Mouse (Mus musculus) cerebral cortex, adult 2 months (tissue): ENCODE data around the gene Fam222b.

Source experiments
- WGBS: fragments of 180-500 bp; shearing (Covaris S2); methylation state at CpG from one replicate; pipeline ENCODE4 v1.1.7; 2018; 5-methylcytosine and 5-hydroxymethylcytosine counted together

The Fam222b gene

GRCm38 (mm10) chr11:78138023-78138422 is 43.6 kb downstream of the Fam222b start:
- 89% methylated on average over 3 of the region's 3 CpGs for WGBS

DNA sequence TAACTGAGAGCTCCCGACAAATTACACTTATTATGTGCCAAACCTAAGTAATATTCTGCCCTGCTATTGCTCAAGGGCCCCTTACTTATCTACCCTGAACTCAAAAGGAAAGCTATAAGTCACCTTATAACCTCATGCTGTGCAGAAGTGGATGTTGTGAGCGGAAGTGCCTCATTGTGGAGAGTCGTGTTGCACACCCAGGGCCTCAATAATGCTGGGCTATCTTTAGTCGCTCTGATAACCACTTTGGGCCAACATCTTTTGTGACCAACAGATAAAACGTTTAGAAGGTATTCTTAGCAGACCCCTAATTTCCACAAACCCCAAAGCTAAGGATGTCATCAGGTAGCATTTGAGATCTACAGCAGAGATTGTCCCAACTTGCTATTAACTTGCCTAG is 46.2 kb downstream of the Fam222b start:
- WGBS, result 82% methylated on average over 5 of the region's 5 CpGs

DNA sequence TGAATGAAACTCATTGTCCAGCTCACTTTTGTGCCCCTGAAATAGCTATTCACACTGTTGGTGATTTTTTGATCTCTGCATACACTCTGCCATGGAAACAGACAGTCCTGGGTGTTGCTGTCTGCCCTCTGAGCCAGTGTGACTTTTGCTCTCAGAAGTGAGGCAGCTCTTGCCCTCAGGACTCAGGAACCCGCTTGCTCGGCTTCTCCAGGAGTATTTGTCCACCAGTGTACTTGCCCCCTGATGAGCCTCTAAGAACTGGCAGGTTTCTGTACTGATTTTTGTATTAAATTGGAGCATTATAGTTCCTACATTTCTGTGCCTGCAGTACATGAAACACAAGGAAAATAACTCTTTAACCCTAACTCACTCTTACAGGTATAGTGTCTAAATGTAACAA is 49.1 kb downstream of the Fam222b start:
- 79% methylated on average over 2 of the region's 2 CpGs for WGBS

DNA sequence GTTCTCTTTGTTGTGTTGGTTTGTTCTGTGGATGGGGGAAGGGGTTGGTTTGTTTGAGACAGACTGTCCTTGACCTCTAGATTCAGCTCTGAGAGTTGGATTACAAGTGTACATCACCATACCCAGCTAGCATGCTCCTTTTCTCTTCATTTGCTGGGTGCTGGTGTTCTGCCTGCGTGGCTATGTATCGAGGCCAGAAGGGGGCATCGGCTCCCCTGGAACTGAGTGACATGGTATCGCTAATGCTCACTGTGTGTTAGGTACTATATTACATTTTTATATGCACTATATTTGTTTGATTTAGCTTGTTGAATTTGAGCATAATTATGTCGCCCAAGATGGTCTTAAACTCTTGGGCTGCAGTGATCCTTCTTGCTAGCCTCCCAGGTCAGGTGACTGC is 51.7 kb downstream of the Fam222b start:
- 80% methylated on average over 5 of the region's 5 CpGs for WGBS

DNA sequence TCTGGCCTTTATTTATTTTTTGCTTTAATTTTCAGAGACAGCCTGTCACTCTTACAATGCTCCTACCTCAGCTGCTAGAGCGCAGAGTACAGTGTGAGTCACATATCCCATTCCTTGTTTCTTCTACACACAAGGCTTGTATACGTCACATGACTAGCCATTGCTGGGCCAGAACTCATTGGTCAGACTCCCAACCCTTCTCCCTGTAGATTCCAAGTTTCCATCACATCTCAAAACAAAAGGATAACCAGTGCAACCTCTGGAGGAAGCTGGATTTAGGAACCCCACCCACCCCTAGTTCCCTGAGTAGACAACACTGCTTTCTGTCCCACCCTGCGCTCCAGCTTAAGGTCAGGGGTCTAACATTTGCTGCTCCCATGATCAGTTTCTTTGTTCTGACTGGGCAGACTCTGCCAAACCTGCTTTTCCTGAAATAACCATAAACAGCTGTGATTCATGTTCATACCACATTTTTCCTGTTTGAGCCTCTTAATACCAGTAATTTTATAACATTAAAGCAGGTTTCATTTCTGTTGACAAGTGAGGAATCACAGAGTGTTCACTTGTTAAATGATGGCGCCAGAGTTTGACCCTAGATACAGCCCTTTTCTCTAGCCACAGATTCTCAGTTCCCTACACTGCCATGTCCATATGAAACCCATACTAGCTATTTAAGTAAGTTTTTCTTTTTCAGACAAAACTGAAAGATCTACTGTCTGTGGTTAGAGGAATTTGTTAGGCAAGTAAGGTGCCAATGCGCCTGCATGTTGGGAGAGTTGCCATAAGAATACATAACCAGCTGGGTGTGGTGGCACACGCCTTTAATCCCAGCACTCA is 52.5 kb downstream of the Fam222b start:
- WGBS, result 80% methylated on average over 6 of the region's 6 CpGs

GRCm38 (mm10) chr11:78151161-78151560 is 56.7 kb downstream of the Fam222b start:
- 34% methylated on average over 1 of the region's 1 CpGs for WGBS

DNA sequence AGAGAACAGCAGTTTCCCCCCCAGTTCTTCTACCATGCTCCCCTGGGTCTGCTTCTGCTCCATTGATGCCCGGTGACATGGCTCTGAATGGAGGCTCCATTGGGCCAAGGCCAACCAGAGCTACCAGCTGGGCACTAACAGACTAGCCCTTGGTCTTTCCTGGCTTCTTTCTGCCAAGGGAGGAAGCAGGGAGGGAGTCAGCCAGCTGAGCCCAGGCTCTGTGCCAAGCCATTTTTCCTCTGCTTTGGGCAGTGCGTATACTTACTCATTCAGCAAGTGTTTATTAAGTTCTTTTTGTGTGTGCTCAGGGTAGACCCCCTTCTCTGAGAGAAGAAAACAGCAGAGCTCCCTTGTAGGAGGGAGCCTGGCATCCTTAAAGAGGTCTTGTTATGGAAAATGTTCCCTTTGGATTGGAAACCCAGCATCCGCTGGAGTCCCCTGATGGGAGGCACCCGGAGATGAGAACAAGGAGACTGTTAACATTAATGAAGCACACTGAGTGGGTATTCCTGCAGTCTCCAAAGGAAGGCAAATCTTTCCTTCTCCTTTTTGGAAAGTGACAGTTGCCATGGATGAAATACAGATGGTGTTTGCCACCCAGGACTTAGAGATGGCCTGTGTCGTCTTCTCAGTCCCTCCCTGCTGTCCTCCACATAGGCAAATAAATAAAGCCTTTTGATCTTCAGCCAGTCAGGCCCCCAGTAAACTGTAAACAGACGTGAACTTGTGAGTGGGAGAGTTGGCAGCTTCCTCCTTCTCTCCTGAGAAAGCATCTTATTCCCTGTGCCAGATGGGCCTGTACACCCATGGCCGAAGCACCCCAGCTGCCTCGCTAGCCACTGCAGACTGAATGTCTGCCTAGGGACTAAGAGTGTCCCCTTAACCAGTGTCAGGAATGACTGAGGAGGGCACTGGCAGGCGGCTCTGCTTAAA is 58.1 kb downstream of the Fam222b start:
- WGBS, result 24% methylated on average over 9 of the region's 9 CpGs

DNA sequence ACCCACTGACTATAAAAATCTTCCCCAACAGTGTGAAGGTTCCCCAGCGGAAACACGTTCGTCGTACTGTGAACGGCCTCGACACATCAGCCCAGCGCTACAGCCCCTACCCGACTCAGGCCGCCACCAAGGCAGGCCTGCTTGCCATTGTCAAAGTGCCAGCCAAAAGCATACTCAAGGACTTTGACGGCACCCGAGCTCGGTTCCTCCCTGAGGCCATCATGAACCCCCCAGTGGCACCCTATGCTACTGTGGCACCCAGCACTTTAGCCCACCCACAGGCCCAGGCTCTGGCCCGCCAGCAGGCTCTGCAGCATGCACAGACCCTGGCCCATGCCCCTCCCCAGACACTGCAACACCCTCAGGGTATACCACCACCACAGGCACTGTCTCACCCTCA is 59.3 kb downstream of the Fam222b start:
- WGBS, result 57% methylated on average over 13 of the region's 13 CpGs

DNA sequence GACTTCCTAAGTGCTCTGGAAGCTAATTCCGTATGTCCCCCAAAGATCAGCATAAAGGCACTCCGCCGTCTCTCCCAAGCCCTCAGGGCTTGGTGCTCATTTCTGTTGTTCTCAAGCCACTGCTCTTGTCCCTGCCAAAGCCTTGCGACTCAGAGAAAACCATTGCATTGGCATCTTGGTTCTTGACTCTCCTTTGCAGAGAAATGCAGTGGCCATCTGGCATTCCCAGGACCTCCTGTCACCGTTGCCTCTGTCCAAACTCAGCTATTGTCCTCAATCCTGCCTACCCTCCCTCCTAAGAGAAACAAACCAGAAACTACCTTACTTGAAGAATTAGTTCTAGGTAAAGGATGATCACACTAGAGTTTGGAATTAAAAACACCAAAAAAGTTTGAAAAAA is 61.2 kb downstream of the Fam222b start:
- 77% methylated on average over 5 of the region's 5 CpGs for WGBS

DNA sequence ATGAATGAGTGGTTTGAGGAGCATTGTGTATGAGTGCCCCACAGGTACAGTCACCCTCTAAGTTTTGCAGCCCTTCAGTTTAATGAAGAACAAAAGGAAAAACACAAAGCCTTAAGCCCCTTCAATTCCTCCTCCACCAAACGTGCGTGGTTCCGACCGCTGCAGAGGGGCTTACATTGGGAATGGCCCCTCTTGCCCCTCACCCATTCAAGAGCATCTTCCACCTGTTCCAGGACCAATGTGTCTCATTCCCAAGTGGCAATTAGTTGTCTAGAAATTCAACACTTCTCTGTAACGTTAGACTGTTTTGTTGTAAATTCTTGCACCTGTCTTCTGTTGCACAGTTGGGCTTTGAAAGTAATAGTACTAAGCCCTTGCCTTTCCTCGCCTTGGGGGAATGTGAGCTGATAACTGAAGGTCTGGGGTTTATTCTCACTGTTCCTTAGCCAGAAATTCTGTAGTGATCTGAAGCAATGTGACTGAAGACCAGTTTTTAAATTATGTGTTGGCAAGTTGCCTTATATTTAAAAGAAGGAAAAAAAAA is 61.8 kb downstream of the Fam222b start:
- WGBS, result 73% methylated on average over 6 of the region's 6 CpGs

- WGBS, result 11% methylated on average over 2 of the region's 2 CpGs
Observed at GRCm38 (mm10) chr11:78159096-78159495, 64.6 kb downstream of the Fam222b start.

DNA sequence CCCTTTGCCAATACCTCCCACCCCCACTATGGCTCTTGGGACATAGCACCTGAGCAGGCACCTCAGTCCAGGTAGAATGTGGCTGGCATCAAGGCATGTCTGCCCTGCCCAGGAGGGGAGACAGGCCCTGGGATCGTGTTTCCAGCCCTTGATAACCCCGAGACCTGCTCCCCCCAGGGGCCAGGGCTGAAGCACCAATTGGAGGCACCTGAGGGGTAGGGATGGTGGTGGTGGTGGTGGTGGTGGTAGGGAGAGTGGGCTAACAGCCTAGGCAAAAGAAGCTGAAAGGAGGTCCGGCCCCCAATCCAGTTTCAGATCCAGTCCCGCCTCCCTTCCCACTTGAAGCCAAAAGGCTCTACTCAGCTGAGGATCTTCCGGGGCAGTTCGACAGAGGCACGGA is 65.1 kb downstream of the Fam222b start:
- 71% methylated on average over 7 of the region's 7 CpGs for WGBS

GRCm38 (mm10) chr11:78160171-78160570 is 65.7 kb downstream of the Fam222b start:
- WGBS, result 85% methylated on average over 18 of the region's 18 CpGs

DNA sequence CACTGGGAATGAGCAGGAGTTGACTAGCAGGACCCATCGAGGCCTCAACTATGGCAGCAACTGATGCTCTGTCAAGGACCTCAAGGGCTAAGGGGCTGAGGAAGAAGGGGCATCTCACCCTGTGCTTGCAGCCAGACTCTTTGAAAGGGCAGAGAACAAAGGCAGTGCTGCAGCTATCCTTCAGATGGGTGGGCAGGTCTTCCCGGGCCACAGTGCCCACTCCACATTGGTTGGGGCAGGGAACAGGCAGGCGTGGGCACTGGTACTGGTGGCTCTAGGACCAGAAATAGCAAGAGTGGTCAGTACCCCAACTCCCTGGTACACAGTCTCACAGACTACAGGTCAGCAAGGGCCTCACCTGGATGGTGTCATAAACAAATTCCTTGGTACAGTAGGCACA is 66.2 kb downstream of the Fam222b start:
- WGBS, result 80% methylated on average over 3 of the region's 3 CpGs

- WGBS, result 90% methylated on average over 14 of the region's 14 CpGs
Observed at GRCm38 (mm10) chr11:78161169-78161568, 66.7 kb downstream of the Fam222b start.

DNA sequence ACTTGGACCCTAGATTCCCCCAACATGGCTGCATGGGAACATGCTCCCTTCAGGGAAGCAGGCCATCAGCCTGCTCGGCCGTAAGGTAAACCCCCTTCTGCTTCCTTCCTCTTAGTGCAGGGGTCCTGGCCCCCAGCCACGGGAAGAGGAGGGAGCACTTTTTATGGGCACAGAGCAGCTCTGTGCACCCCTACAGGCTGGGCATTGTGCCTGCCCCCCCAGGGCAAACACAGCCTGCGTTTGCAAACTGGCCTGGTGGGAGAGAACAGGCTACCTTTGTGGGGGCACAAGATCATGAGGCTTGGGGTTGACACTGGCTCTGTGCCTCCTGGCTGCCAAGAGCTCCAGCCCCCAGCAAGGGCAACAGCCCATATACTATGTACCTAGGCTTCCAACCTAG is 67.5 kb downstream of the Fam222b start:
- 37% methylated on average over 4 of the region's 4 CpGs for WGBS

DNA sequence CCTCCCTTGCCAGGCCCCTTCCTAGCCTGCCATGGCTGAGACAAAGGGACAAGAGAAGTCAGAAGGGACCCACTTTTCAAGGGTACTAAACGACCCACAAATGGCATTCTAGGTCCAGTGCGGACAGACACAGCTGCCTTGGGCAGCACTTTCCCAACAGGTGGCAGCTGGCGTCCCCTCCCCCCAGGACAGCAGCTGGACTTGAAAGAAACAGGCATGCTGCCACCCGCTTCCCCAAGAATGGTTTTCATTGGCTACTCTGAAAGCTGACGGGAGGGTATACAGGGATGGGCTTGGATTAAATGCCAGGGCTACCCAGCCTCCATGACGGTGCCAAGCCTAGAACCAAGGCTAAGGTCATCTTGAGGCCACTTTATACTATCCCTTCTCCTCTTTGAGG is 68.0 kb downstream of the Fam222b start:
- 49% methylated on average over 6 of the region's 6 CpGs for WGBS

DNA sequence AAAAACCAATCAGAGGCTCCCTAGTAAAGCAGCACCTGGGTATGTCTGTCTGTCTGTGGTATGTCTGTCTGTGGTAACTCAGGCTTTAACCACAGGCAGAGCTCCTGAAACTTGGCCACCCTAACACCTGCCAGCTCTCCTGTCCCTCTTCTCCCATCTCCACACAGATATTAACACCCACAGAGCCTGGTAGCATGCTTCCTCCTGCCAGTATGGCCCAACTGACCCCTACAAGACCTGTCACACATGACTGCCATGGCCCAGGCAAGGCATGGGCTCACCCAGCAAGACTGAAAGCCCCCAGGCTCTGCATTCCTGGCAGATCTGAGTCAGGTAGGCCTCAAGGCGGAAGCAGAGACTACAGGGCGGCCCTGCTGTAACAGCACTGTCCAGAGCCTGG is 68.6 kb downstream of the Fam222b start:
- 95% methylated on average over 2 of the region's 2 CpGs for WGBS

GRCm38 (mm10) chr11:78163681-78164603 is 69.5 kb downstream of the Fam222b start:
- 6% methylated on average over 22 of the region's 22 CpGs for WGBS

- 1% methylated on average over 14 of the region's 14 CpGs for WGBS
Observed at GRCm38 (mm10) chr11:78164604-78164923, 70.1 kb downstream of the Fam222b start.

DNA sequence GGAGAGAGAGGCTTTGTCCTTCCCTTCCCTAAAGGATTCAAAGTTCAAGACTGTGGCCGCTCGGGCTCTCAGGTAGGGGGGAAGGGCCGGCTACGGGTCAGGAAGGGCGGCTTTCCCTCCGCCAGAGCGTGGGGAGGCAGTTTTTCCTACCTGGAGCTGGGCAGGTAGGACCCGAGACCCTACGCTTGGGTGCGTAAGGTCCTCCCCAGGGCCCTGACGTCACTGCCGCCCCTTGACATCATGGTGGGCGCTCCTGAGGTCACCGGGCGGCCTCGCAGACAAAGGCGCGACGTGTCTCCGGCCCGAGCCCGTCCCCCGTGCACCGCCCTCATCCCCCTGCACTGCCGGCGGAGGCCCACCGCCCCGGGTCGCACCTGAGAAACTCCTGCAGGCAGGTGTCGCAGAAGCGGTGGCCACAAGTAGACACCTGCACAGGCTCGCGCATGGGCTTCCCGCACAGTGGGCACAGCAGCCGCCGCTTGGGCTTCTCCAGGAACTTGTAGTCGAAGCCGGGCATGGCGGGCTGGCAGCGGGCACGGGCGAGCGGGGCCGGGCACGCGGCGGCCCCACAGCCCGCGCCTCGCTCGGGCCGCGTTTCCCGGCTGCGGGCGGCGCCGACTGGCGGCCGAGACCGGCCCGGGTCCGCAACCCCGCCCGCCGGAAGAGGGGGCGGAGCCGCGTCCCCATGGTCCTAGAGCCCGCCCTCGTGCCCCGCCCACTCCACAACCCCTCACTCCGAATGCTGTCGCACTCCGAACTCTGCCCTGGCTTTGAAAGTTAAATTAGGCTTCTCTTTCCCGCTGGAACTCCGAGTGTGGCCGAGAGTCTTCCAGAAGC is 70.7 kb downstream of the Fam222b start, which contains the start of gene Traf4:
Traf4 (minus strand) TSS at position 666 of the 837 bp plus-strand sequence.
- under 1% methylated on average over 77 of the region's 78 CpGs for WGBS
